Mouse (Mus musculus): ENCODE results near the gene Dcst1. TPM values are rescaled to one million over a fixed set of nuclear protein-coding genes. Genes with fewer than 3 reads are reported as not detected.
A peak's percentile ranks its signal among the peaks of the same experiment; 100 is the strongest.

Dcst1 gene
- 0.89 and 0.99 TPM in 2 replicates for polyA plus RNA-seq (2015; fragmentation: Nextera tagmentation; extraction: Ambion mirVana)

DNA sequence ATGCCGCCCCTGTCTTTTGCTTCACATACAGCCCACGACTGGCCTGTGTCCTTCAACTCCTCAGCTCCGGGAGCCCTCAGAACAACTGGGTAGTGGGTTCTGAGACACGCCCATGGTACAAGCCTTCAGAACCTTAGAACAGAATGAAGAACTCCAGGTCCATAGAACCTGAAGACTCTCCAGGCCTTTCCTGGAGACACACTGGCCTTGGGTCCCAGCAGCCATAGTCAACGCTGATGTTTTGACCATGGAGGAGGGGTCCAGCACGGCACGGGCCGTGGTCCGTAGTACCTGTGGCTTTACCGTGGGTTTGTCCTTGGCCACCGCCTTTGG is at the start of gene Dcst1:
Gene Dcst1, minus strand, starts transcription at position 101 of the 333 bp plus-strand sequence.
- Histone ChIP-seq H3K27ac (no peak within 1 kb of the TSS), H3K9me3 (no peaks in the 10 kb centered on the region), H3K27me3 (replicated peaks) (no peaks in the 10 kb centered on the region), H3K9ac (no peak within 1 kb of the TSS), H3K36me3 (replicated peaks) (no peaks in the 10 kb centered on the region), H3K4me3 (no peak within 1 kb of the TSS), H3K4me2 (no peak within 1 kb of the TSS), H3K4me1 (no peaks in the 10 kb centered on the region)
- WGBS, result 82% methylated on average over 11 of the region's 11 CpGs
- ATAC-seq (replicated peaks), result no peak

DNA sequence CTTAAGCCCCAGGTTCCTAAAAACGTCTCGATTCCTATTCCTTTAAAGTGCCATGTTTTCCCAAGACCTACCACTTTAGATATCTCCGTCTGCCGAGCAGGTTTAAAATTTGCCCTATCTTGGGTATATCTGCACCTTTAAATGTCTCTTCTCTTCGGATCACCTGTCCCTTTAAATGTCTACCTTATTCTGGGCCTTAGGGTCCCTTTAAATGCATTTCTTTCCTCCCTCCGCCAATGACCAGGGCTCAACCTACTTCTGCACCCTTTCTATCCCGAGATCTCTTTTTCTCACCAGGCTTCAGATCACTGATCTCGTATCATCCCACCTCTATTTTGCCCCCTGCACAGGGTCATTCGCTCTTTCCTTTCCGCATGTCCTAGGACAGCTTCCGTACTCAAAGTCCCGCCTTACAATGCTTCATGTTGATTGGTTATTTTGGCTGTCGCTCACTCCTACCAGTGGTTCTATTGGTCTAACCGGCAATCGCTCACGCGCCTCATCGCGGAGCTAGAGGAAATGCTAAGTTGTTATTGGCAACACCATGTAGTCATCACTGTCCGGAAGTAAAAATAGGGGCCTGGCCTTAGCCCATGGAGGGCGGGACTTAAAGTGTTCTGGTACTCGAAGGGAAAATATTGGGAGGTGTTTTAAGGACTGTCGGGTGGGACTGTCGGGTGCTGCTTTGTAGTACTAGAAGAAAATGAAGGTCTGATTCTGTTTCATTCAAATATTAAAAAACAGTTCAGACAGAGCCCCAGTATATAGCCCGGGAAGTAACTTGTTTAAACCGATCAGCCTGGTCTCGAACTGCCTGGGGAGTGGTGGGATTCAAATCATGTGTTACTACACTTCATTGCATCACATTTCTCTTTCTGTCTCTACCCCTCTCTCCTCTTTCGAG is 46.7 kb upstream of the Dcst1 start, which contains the start of gene Flad1:
Gene Flad1, minus strand, starts transcription at position 381 of the 904 bp plus-strand sequence.
- 6% methylated on average over 28 of the region's 28 CpGs for WGBS
- Histone ChIP-seq H3K4me3 (peak within 1 kb of the TSS; percentile 44), H3K27ac (peak within 1 kb of the TSS; percentile 65), H3K4me2 (peak within 1 kb of the TSS; percentile 75), H3K36me3 (replicated peaks) (peaks cover 15% of the 10 kb centered on the region), H3K9ac (peak within 1 kb of the TSS; percentile 47), H3K27me3 (replicated peaks) (no peaks in the 10 kb centered on the region), H3K4me1 (peaks cover 19% of the 10 kb centered on the region), H3K9me3 (no peaks in the 10 kb centered on the region)
- ATAC-seq (replicated peaks), result peak; percentile 99

DNA sequence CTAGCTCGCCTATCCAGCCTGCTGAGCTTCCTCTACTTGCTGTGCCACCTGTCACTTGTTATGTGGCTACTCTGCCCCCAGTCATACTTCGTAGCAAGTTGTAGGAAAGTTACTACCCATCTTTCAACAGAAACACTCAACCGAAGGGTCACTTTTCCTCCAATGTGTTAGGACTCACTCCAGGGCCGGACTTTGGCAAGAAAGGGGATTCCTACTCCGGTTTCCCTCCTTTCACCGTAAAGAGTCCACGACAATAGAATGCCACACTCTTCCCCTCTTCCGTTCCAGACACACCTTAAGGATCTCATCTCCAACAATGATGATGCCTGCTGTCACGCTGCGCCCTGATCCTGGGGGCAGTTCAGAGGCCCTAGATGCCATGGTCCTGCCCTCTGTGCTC is 45.8 kb upstream of the Dcst1 start:
- Histone ChIP-seq H3K4me1 (peaks cover 16% of the 10 kb centered on the region), H3K9me3 (no peaks in the 10 kb centered on the region), H3K9ac (peak overlapping the region; percentile 47), H3K27me3 (replicated peaks) (no peaks in the 10 kb centered on the region), H3K36me3 (replicated peaks) (peaks cover 15% of the 10 kb centered on the region), H3K27ac (peak overlapping the region; percentile 65), H3K4me3 (peak overlapping the region; percentile 44), H3K4me2 (peak overlapping the region; percentile 75)
- WGBS, result 86% methylated on average over 10 of the region's 10 CpGs
- no peak for ATAC-seq (replicated peaks)

DNA sequence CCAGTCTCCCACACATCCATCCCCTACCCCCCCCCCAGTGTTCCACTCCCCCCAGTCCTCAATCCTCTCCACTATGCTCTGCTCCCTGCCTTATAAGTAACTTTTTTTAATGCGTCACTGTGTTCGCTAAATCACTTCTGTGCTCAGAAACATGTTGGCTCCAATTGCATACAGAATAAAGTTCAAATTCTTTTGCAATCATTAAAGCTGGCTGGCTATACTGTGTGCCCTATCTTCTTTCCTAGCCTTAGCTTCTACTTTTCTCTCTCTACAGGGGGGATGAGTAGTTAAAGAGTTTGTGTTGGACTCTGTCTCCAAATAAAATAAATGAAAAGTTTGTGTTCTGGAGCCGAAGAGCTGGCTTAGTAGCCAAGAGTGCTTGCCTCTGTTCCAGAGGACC is 44.6 kb upstream of the Dcst1 start:
- Histone ChIP-seq H3K36me3 (replicated peaks) (peaks cover 9% of the 10 kb centered on the region), H3K27me3 (replicated peaks) (no peaks in the 10 kb centered on the region), H3K27ac (no peak overlapping the region), H3K4me2 (no peak overlapping the region), H3K4me1 (peaks cover 16% of the 10 kb centered on the region), H3K9me3 (no peaks in the 10 kb centered on the region), H3K9ac (no peak overlapping the region), H3K4me3 (no peak overlapping the region)
- 98% methylated on average over 3 of the region's 3 CpGs for WGBS
- no peak for ATAC-seq (replicated peaks)

DNA sequence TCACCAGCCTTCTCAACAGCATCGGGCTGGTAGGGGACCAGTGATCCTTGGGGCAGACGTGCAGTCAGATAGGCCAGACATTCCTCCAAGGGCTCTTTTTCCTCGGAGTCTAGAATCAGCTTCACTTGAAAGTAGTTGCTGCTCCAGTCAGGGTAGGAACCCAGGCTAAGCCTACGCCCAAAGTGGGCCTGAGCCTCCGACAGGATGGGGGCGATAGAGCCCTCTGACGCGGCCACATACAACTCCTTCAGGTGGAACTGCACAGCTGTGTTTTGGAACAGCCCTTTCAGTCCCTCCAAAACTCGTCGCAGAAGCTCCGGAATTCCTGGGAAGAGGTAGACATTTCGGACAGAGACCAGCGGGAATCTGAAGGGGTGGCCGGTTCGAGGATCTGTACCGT is 43.4 kb upstream of the Dcst1 start:
- no peak for ATAC-seq (replicated peaks)
- no peak overlapping the region for H3K27ac ChIP-seq
- WGBS, result 63% methylated on average over 16 of the region's 16 CpGs
- no peaks in the 10 kb centered on the region for H3K27me3 ChIP-seq (replicated peaks)
- H3K4me3 ChIP-seq, result no peak overlapping the region
- H3K9me3 ChIP-seq, result no peaks in the 10 kb centered on the region
- H3K9ac ChIP-seq, result no peak overlapping the region
- H3K36me3 ChIP-seq (replicated peaks), result 0 out of 2 replicates have a peak, but pooled peaks cover 8% of the 10 kb centered on the region
- H3K4me2 ChIP-seq, result no peak overlapping the region
- peaks cover 16% of the 10 kb centered on the region for H3K4me1 ChIP-seq

DNA sequence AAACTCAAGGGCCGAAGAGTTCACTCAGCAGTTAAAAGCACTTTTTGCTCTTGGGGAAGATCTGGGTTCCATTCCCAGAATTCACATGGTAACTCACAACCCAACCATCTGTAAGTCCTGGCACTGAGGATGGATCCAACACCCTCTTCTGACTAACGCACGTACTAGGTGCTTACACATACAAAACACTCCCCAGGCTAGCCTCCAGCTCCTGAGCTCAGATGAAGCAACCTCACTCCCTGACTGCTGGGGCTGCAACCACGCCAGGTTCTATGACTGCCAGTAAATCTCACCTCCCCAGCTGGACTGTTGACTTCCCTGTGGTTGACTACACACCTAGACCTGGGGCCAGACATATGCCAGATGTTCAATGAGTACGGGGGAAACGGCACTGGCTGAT is 41.8 kb upstream of the Dcst1 start:
- WGBS, result 93% methylated on average over 6 of the region's 6 CpGs
- H3K9ac ChIP-seq, result no peak overlapping the region
- H3K27ac ChIP-seq, result no peak overlapping the region
- H3K4me2 ChIP-seq, result no peak overlapping the region
- ATAC-seq (replicated peaks), result no peak
- H3K36me3 ChIP-seq (replicated peaks), result 0 out of 2 replicates have a peak, but pooled peaks cover 8% of the 10 kb centered on the region
- no peak overlapping the region for H3K4me3 ChIP-seq
- peaks cover 16% of the 10 kb centered on the region for H3K4me1 ChIP-seq
- H3K9me3 ChIP-seq, result no peaks in the 10 kb centered on the region
- H3K27me3 ChIP-seq (replicated peaks), result no peaks in the 10 kb centered on the region

DNA sequence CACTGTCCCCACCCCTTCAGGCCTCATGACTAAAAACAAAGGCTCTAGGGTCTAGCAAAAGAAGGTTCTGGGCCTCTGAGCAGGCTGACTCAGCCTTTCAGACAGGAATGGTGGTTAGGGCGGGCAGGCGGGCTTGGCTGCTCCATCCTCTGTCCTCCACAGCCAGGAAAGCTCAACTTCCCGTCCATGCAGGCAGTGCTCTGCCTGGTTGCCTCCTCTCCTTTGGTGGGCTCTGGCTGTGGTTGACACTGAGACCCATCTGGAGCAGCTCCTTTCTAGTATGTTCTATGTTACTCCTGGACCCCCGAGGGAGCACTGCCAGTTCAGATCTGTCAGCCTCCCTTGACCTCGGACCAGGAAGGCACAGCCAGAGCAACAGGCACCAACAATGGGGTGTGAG is 37.6 kb upstream of the Dcst1 start, which contains the start of gene Lenep:
Gene Lenep, minus strand, starts transcription at position 101 of the 400 bp plus-strand sequence.
- Histone ChIP-seq H3K4me2 (no peak within 1 kb of the TSS), H3K4me1 (no peaks in the 10 kb centered on the region), H3K9ac (no peak within 1 kb of the TSS), H3K4me3 (no peak within 1 kb of the TSS), H3K27ac (no peak within 1 kb of the TSS), H3K9me3 (no peaks in the 10 kb centered on the region), H3K27me3 (replicated peaks) (no peaks in the 10 kb centered on the region), H3K36me3 (replicated peaks) (0 out of 2 replicates have a peak, but pooled peaks cover 8% of the 10 kb centered on the region)
- no peak for ATAC-seq (replicated peaks)
- 72% methylated on average over 5 of the region's 5 CpGs for WGBS

DNA sequence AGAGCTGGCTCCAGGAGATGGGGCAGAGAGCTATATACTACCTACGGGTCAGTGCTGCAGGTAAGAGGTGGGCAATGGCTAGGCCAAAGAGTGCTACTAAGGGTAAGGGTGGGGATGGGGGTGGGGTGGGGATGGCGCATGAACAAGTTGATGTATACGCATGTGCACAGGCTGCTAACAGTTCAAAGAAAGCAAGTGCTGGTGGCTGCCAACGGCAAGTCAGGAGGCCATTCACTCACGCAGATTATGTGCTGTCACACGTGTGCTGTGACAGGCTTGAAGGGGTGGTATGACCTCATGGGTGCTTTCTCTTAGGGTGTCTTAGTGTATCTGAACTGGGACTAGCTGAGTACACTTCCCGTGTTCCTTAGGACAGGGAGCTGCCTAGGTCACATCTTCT is 36.3 kb upstream of the Dcst1 start:
- 0 out of 2 replicates have a peak, but pooled peaks cover 4% of the 10 kb centered on the region for H3K36me3 ChIP-seq (replicated peaks)
- H3K9ac ChIP-seq, result no peak overlapping the region
- H3K9me3 ChIP-seq, result no peaks in the 10 kb centered on the region
- H3K27ac ChIP-seq, result no peak overlapping the region
- 92% methylated on average over 7 of the region's 7 CpGs for WGBS
- peaks cover 7% of the 10 kb centered on the region for H3K4me1 ChIP-seq
- no peak for ATAC-seq (replicated peaks)
- peaks cover 3% of the 10 kb centered on the region for H3K27me3 ChIP-seq (replicated peaks)
- H3K4me3 ChIP-seq, result no peak overlapping the region
- H3K4me2 ChIP-seq, result no peak overlapping the region

DNA sequence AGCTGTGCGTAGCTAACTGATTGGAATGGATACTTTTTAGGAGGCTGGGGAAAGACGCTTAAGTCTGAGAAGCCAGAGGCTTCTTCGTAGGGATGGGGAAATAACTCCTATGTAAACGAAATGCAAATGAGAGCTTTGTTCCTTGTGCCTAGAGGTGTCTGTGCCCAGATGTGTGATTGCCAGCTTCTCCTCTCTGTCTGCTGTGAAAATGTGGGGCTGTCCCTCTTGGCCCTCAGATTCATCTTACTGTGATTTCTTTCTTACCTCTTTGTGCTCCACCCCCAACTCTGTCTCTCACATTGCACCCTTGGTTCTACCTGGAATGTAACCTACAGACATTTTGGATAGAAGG is 31.6 kb upstream of the Dcst1 start:
- Histone ChIP-seq H3K4me3 (peak overlapping the region; percentile 41), H3K27ac (no peak overlapping the region), H3K9ac (peak overlapping the region; percentile 34), H3K36me3 (replicated peaks) (no peaks in the 10 kb centered on the region), H3K27me3 (replicated peaks) (peaks cover 24% of the 10 kb centered on the region), H3K4me2 (peak overlapping the region; percentile 100), H3K9me3 (no peaks in the 10 kb centered on the region), H3K4me1 (peaks cover 53% of the 10 kb centered on the region)
- 2% methylated on average over 4 of the region's 4 CpGs for WGBS
- no peak for ATAC-seq (replicated peaks)

DNA sequence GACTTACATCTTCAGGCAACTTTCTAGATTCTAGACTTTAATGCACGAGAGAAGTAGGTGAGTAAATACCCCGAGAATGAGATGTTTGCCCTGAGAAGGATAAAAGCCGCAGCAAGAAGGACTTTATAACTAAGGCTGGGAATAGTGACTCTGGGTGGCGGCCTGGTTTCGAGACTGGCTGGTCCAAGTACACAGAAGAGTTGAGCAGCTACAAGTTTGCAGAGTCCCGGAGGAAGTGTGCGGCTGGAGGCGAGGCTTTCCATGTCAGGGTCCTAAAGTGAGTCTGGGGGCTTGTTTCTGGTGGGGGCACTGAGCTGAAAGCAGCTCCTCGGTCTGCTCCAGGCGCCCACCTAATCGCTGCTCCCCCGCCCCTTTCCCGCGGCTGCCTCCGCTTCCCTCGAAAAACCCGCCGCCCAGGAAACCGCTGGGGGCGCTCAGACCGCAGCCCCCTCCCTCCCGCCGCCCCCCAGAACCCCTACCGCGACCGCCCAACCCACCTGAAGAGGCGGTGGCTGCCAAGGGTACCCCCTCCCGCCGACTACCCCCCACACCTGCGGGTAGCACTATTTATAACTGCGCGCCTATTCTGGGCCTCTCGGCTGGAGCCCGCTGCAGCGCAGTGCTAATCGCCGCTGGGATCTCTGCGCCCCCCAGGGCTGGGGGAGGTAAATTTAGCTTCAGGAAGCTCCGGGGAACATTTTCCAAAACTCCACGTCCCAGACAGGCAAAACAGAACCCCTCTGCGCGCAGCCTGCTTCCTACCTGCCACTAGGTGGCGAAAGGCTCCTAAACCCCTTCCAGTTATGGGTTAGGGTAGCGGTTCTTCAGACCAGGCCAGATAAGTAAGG is 31.0 kb upstream of the Dcst1 start:
- Histone ChIP-seq H3K9me3 (no peaks in the 10 kb centered on the region), H3K4me2 (peak overlapping the region; percentile 100), H3K4me3 (peak overlapping the region; percentile 41), H3K4me1 (peaks cover 59% of the 10 kb centered on the region), H3K27me3 (replicated peaks) (peaks cover 24% of the 10 kb centered on the region), H3K27ac (no peak overlapping the region), H3K36me3 (replicated peaks) (no peaks in the 10 kb centered on the region), H3K9ac (peak overlapping the region; percentile 34)
- WGBS, result under 1% methylated on average over 44 of the region's 44 CpGs
- no peak for ATAC-seq (replicated peaks)

DNA sequence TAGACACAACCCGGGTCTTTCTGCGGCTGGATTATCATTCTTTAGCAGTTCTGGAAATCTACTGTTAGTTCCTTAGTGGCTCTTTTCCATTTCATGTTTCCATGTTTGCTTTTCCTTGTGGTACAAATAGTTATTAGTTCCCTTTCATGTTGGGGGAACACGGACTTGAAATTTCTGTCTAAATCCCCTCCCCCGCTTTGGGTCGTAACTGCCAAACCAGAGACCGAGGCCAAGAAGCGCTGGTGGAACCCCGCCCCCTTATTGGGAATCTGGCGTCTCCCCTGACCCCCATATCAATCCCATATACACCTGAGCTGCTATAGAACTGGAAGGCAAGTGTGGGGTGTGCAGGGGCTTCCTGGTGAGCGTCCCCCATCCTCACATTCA is 30.4 kb upstream of the Dcst1 start:
- H3K9ac ChIP-seq, result no peak overlapping the region

DNA sequence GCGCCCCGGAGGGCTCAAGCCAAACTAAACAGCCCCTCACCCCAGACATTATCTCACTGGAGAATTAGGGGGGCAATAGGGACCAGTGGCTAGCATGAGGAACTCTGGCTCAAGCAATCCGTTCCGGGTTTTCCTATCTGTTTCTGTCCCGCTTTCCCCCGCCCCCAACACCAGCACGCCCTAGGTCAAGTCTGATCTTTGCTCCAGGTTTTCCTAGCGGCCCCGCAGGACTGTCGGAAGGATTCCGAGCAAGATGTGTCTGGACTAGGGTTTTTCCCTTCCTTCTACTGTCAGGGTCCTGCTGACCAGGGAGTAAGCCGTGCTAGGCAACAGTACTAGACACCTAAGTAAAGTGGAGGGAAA is 29.8 kb upstream of the Dcst1 start:
- H3K4me1 ChIP-seq, result peaks cover 67% of the 10 kb centered on the region
- ATAC-seq (replicated peaks), result no peak
- no peaks in the 10 kb centered on the region for H3K9me3 ChIP-seq
- peak overlapping the region; percentile 46 for H3K4me3 ChIP-seq
- peak overlapping the region; percentile 100 for H3K4me2 ChIP-seq
- no peak overlapping the region for H3K9ac ChIP-seq
- H3K27ac ChIP-seq, result no peak overlapping the region
- no peaks in the 10 kb centered on the region for H3K36me3 ChIP-seq (replicated peaks)
- WGBS, result under 1% methylated on average over 12 of the region's 12 CpGs
- peaks cover 24% of the 10 kb centered on the region for H3K27me3 ChIP-seq (replicated peaks)

More for the DNA sequence above, 30.4 kb upstream of the Dcst1 start:
- H3K4me1 ChIP-seq, result peaks cover 65% of the 10 kb centered on the region
- H3K36me3 ChIP-seq (replicated peaks), result no peaks in the 10 kb centered on the region
- WGBS, result 5% methylated on average over 10 of the region's 10 CpGs
- peak overlapping the region; percentile 46; the same call in 1 of the 2 replicates for H3K4me3 ChIP-seq
- no peak overlapping the region for H3K27ac ChIP-seq
- H3K27me3 ChIP-seq (replicated peaks), result peaks cover 24% of the 10 kb centered on the region
- peak overlapping the region; percentile 100 for H3K4me2 ChIP-seq
- H3K9me3 ChIP-seq, result no peaks in the 10 kb centered on the region
- ATAC-seq (replicated peaks), result no peak
